Mouse (Mus musculus): ENCODE measurements around the gene Pramef20. TPM values are rescaled to one million over a fixed set of nuclear protein-coding genes. Genes with fewer than 3 reads are reported as not detected.
"Not testable (repeated sequence)": the region's sequence is repeated elsewhere in the genome, so short reads cannot be mapped to it uniquely, and the experiment has no call there.

Pramef20 gene
- polyA plus RNA-seq (2014; fragmentation: Nextera tagmentation; extraction: Ambion mirVana) = not detected in 2 replicates

- Histone ChIP-seq H3K4me2 (ENCODE audit: low read length) (no peak within 1 kb of the TSS), H3K9me3 (ENCODE audit: control insufficient read depth, low read length) (no peaks in the 10 kb centered on the region), H3K9ac (ENCODE audit: low read length) (no peak within 1 kb of the TSS), H3K27me3 (replicated peaks; ENCODE audit: control insufficient read depth, insufficient read depth, low read length) (no peaks in the 10 kb centered on the region), H3K4me1 (replicated peaks; ENCODE audit: control insufficient read depth, insufficient read depth, low read length) (no peaks in the 10 kb centered on the region), H3K27ac (ENCODE audit: low read depth) (no peak within 1 kb of the TSS), H3K36me3 (ENCODE audit: control insufficient read depth, insufficient read depth, low read length) (no peaks in the 10 kb centered on the region), H3K4me3 (ENCODE audit: low read depth, low read length) (no peak within 1 kb of the TSS)
- DNase-seq (ENCODE audit: low spot score) (no peak), ATAC-seq (replicated peaks; ENCODE audit: low FRiP score, low TSS enrichment, low read depth) (no peak)
- 59% methylated on average over 2 of the region's 2 CpGs for WGBS
These were observed at the start of gene Pramef20 for GRCm38 (mm10) chr4:144377911-144378310. Gene Pramef20, minus strand, starts transcription at chr4:144377933.

GRCm38 (mm10) chr4:144424590-144424989 lies 46.9 kb upstream of the Pramef20 start:
- no peaks in the 10 kb centered on the region for H3K27me3 ChIP-seq (replicated peaks; ENCODE audit: control insufficient read depth, insufficient read depth, low read length)
- H3K4me1 ChIP-seq (replicated peaks; ENCODE audit: control insufficient read depth, insufficient read depth, low read length) = no peaks in the 10 kb centered on the region
- H3K4me3 ChIP-seq (ENCODE audit: low read depth, low read length) = no peak overlapping the region
- H3K9ac ChIP-seq (ENCODE audit: low read length) = no peak overlapping the region
- H3K27ac ChIP-seq (ENCODE audit: low read depth) = no peak overlapping the region
- no peaks in the 10 kb centered on the region for H3K9me3 ChIP-seq (ENCODE audit: control insufficient read depth, low read length)
- WGBS = 79% methylated on average over 5 of the region's 5 CpGs
- H3K4me2 ChIP-seq (ENCODE audit: low read length) = no peak overlapping the region
- ATAC-seq (replicated peaks; ENCODE audit: low FRiP score, low TSS enrichment, low read depth) (no peak), DNase-seq (ENCODE audit: low spot score) (no peak)
- H3K36me3 ChIP-seq (ENCODE audit: control insufficient read depth, insufficient read depth, low read length) = no peaks in the 10 kb centered on the region

GRCm38 (mm10) chr4:144420644-144421043 lies 42.9 kb upstream of the Pramef20 start:
- ATAC-seq (replicated peaks; ENCODE audit: low FRiP score, low TSS enrichment, low read depth) (no peak), DNase-seq (ENCODE audit: low spot score) (no peak)
- no peak overlapping the region for H3K9ac ChIP-seq (ENCODE audit: low read length)

GRCm38 (mm10) chr4:144408290-144408689 lies 30.6 kb upstream of the Pramef20 start, which contains the start of gene Pramef12:
Gene Pramef12, minus strand, starts transcription at chr4:144408464.
- DNase-seq (ENCODE audit: low spot score) (no peak), ATAC-seq (replicated peaks; ENCODE audit: low FRiP score, low TSS enrichment, low read depth) (no peak)
- H3K27ac ChIP-seq (ENCODE audit: low read depth) = no peak within 1 kb of the TSS
- H3K4me2 ChIP-seq (ENCODE audit: low read length) = no peak within 1 kb of the TSS
- no peak within 1 kb of the TSS for H3K4me3 ChIP-seq (ENCODE audit: low read depth, low read length)
- no peaks in the 10 kb centered on the region for H3K36me3 ChIP-seq (ENCODE audit: control insufficient read depth, insufficient read depth, low read length)
- H3K9me3 ChIP-seq (ENCODE audit: control insufficient read depth, low read length) = no peaks in the 10 kb centered on the region
- no peak within 1 kb of the TSS for H3K9ac ChIP-seq (ENCODE audit: low read length)
- no peaks in the 10 kb centered on the region for H3K27me3 ChIP-seq (replicated peaks; ENCODE audit: control insufficient read depth, insufficient read depth, low read length)
- WGBS = 71% methylated on average over 9 of the region's 9 CpGs
- no peaks in the 10 kb centered on the region for H3K4me1 ChIP-seq (replicated peaks; ENCODE audit: control insufficient read depth, insufficient read depth, low read length)

More at GRCm38 (mm10) chr4:144420644-144421043, 42.9 kb upstream of the Pramef20 start:
- Histone ChIP-seq H3K9me3 (ENCODE audit: control insufficient read depth, low read length) (no peaks in the 10 kb centered on the region), H3K4me1 (replicated peaks; ENCODE audit: control insufficient read depth, insufficient read depth, low read length) (no peaks in the 10 kb centered on the region), H3K4me3 (ENCODE audit: low read depth, low read length) (no peak overlapping the region), H3K4me2 (ENCODE audit: low read length) (no peak overlapping the region), H3K27me3 (replicated peaks; ENCODE audit: control insufficient read depth, insufficient read depth, low read length) (no peaks in the 10 kb centered on the region), H3K36me3 (ENCODE audit: control insufficient read depth, insufficient read depth, low read length) (no peaks in the 10 kb centered on the region), H3K27ac (ENCODE audit: low read depth) (no peak overlapping the region)

- Histone ChIP-seq H3K4me1 (replicated peaks; ENCODE audit: control insufficient read depth, insufficient read depth, low read length) (no peaks in the 10 kb centered on the region), H3K9ac (ENCODE audit: low read length) (no peak overlapping the region), H3K36me3 (ENCODE audit: control insufficient read depth, insufficient read depth, low read length) (no peaks in the 10 kb centered on the region), H3K27ac (ENCODE audit: low read depth) (no peak overlapping the region), H3K4me3 (ENCODE audit: low read depth, low read length) (no peak overlapping the region), H3K27me3 (replicated peaks; ENCODE audit: control insufficient read depth, insufficient read depth, low read length) (no peaks in the 10 kb centered on the region), H3K4me2 (ENCODE audit: low read length) (no peak overlapping the region), H3K9me3 (ENCODE audit: control insufficient read depth, low read length) (no peaks in the 10 kb centered on the region)
- ATAC-seq (replicated peaks; ENCODE audit: low FRiP score, low TSS enrichment, low read depth) = no peak
- 76% methylated on average over 3 of the region's 3 CpGs for WGBS
- no peak for DNase-seq (ENCODE audit: low spot score)
These were observed 28.5 kb upstream of the Pramef20 start for GRCm38 (mm10) chr4:144406261-144406660.

- Histone ChIP-seq H3K27ac (ENCODE audit: low read depth) (peak overlapping the region; percentile 16; the same call in 1 of the 2 replicates), H3K4me3 (ENCODE audit: low read depth, low read length) (peak overlapping the region; percentile 12), H3K9me3 (ENCODE audit: control insufficient read depth, low read length) (no peaks in the 10 kb centered on the region), H3K9ac (ENCODE audit: low read length) (no peak overlapping the region), H3K4me1 (replicated peaks; ENCODE audit: control insufficient read depth, insufficient read depth, low read length) (no peaks in the 10 kb centered on the region), H3K4me2 (ENCODE audit: low read length) (peak overlapping the region; percentile 40), H3K27me3 (replicated peaks; ENCODE audit: control insufficient read depth, insufficient read depth, low read length) (no peaks in the 10 kb centered on the region), H3K36me3 (ENCODE audit: control insufficient read depth, insufficient read depth, low read length) (no peaks in the 10 kb centered on the region)
- WGBS = 6% methylated on average over 17 of the region's 17 CpGs
- DNase-seq (ENCODE audit: low spot score) (peak; percentile 79), ATAC-seq (replicated peaks; ENCODE audit: low FRiP score, low TSS enrichment, low read depth) (peak; percentile 88)
These were observed 26.8 kb upstream of the Pramef20 start for GRCm38 (mm10) chr4:144404456-144405086.

- Histone ChIP-seq H3K4me1 (replicated peaks; ENCODE audit: control insufficient read depth, insufficient read depth, low read length) (no peaks in the 10 kb centered on the region), H3K36me3 (ENCODE audit: control insufficient read depth, insufficient read depth, low read length) (no peaks in the 10 kb centered on the region), H3K27ac (ENCODE audit: low read depth) (no peak overlapping the region), H3K4me2 (ENCODE audit: low read length) (no peak overlapping the region), H3K27me3 (replicated peaks; ENCODE audit: control insufficient read depth, insufficient read depth, low read length) (no peaks in the 10 kb centered on the region), H3K9me3 (ENCODE audit: control insufficient read depth, low read length) (no peaks in the 10 kb centered on the region), H3K9ac (ENCODE audit: low read length) (no peak overlapping the region), H3K4me3 (ENCODE audit: low read depth, low read length) (no peak overlapping the region)
- 35% methylated on average over 4 of the region's 4 CpGs for WGBS
- no peak for DNase-seq (ENCODE audit: low spot score)
- no peak for ATAC-seq (replicated peaks; ENCODE audit: low FRiP score, low TSS enrichment, low read depth)
These were observed 25.0 kb upstream of the Pramef20 start for GRCm38 (mm10) chr4:144402712-144403111.

- no peak for ATAC-seq (replicated peaks; ENCODE audit: low FRiP score, low TSS enrichment, low read depth)
- DNase-seq (ENCODE audit: low spot score) = no peak
- Histone ChIP-seq H3K36me3 (ENCODE audit: control insufficient read depth, insufficient read depth, low read length) (no peaks in the 10 kb centered on the region), H3K27me3 (replicated peaks; ENCODE audit: control insufficient read depth, insufficient read depth, low read length) (no peaks in the 10 kb centered on the region), H3K9me3 (ENCODE audit: control insufficient read depth, low read length) (no peaks in the 10 kb centered on the region), H3K27ac (ENCODE audit: low read depth) (no peak overlapping the region), H3K4me2 (ENCODE audit: low read length) (no peak overlapping the region), H3K9ac (ENCODE audit: low read length) (no peak overlapping the region), H3K4me1 (replicated peaks; ENCODE audit: control insufficient read depth, insufficient read depth, low read length) (no peaks in the 10 kb centered on the region), H3K4me3 (ENCODE audit: low read depth, low read length) (no peak overlapping the region)
- WGBS = 19% methylated on average over 3 of the region's 3 CpGs
These were observed 18.6 kb upstream of the Pramef20 start for GRCm38 (mm10) chr4:144396316-144396715.

GRCm38 (mm10) chr4:144357642-144358041 lies 20.1 kb downstream of the Pramef20 start, which contains the start of gene Gm13119:
Gene Gm13119, plus strand, starts transcription at chr4:144357942.
- H3K27ac ChIP-seq (ENCODE audit: low read depth); H3K36me3 ChIP-seq (ENCODE audit: control insufficient read depth, insufficient read depth, low read length); ATAC-seq (replicated peaks; ENCODE audit: low FRiP score, low TSS enrichment, low read depth); H3K4me2 ChIP-seq (ENCODE audit: low read length); H3K9me3 ChIP-seq (ENCODE audit: control insufficient read depth, low read length); H3K27me3 ChIP-seq (replicated peaks; ENCODE audit: control insufficient read depth, insufficient read depth, low read length); H3K4me1 ChIP-seq (replicated peaks; ENCODE audit: control insufficient read depth, insufficient read depth, low read length); DNase-seq (ENCODE audit: low spot score); H3K9ac ChIP-seq (ENCODE audit: low read length); H3K4me3 ChIP-seq (ENCODE audit: low read depth, low read length): not testable (repeated sequence)
- 81% methylated on average over 3 of the region's 3 CpGs for WGBS
